Mouse (Mus musculus) bone marrow, adult 2 months (tissue): ENCODE measurements at regions not wholly inside any gene's neighbourhood (a gene's known extent, or its start where the extent isn't known, plus 50 kb on each side); places are given as distances from the start of the nearest gene placed in this dataset.

ENCODE experiments used
- H3K27ac ChIP-seq: fragments of 200-500 bp; 2 replicates; pipeline ENCODE4 v1.5.1; 2012; ENCODE audit warnings: low read depth, mild to moderate bottlenecking, control low read depth, inconsistent platforms, low read length; ENCODE audit not compliant: control insufficient read depth, poor library complexity, insufficient read depth
- H3K4me1 ChIP-seq: fragments of 200-500 bp; 2 replicates; pipeline ENCODE4 v1.6.1; 2011; ENCODE audit warnings: low read length; ENCODE audit not compliant: control insufficient read depth, insufficient read depth
- H3K4me3 ChIP-seq: fragments of 200-500 bp; replicated peaks from 2 replicates; pipeline ENCODE3; 2011; ENCODE audit warnings: mild to moderate bottlenecking, low read depth, low read length, control low read depth; ENCODE audit not compliant: control insufficient read depth
- CTCF ChIP-seq: fragments of 200-500 bp; IDR thresholded peaks from 2 replicates; pipeline ENCODE4 v1.5.1; 2011; ENCODE audit warnings: low read length, control low read depth; ENCODE audit not compliant: control insufficient read depth, insufficient read depth
- POLR2A ChIP-seq: fragments of 200-500 bp; IDR thresholded peaks from 2 replicates; pipeline ENCODE4 v1.6.1; 2011; ENCODE audit warnings: low read depth, mild to moderate bottlenecking, control low read depth, low read length, borderline replicate concordance; ENCODE audit not compliant: control insufficient read depth
- WGBS: fragments of 180-500 bp; shearing (Covaris S2); methylation state at CpG from one replicate; pipeline ENCODE4 v1.1.7; 2018; 5-methylcytosine and 5-hydroxymethylcytosine counted together

DNA sequence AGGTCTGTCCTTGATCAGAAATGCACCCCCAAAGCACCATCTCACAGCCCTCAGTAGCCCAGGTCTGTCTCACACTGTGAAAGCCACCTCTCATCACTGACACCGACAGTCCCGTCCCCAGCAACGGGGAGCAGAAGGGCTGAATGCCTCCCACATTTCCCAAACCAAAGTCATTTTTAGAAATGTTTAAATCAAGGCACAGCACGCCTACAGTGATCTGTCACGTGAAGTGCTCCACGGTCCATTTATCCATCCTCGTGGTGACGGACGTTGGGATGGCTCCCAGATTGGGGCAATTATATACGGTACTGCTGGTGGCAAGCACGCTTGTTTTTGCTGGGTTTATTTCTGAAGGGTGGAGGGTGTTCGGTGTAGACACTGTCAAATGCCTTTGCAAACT is 168.7 kb downstream of the Tshz3 start:
- H3K4me1 ChIP-seq, result no peaks in the 10 kb centered on the region
- 82% methylated on average over 12 of the region's 12 CpGs for WGBS
- H3K4me3 ChIP-seq, result no peak overlapping the region
- no peak overlapping the region for H3K27ac ChIP-seq
- TF ChIP-seq CTCF, result no peak
- TF ChIP-seq POLR2A, result no peak

DNA sequence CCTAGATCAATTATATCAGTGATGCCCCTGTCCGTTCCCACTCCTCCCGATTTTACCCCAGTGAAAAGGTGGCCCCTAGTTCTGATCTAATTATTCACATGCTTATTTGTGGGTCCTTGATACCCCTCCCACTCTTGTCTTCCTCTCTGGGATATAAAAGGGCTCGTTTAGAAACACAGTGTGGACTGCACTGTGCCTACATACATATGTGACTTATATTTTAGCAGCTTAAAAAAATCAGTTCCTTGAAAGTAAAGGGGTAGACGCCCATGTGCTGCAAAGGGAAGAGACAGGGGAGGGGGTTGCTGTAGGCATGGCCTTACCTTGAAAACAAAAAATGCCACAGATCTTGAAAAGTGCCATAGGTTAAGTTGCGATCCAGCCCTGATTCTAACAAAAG is 176.1 kb downstream of the Tshz3 start:
- Histone ChIP-seq H3K4me3 (no peak overlapping the region), H3K27ac (no peak overlapping the region), H3K4me1 (no peaks in the 10 kb centered on the region)
- 71% methylated on average over 5 of the region's 5 CpGs for WGBS
- TF ChIP-seq CTCF, result no peak
- TF ChIP-seq POLR2A, result no peak

- no peaks in the 10 kb centered on the region for H3K4me1 ChIP-seq
- no peak overlapping the region for H3K27ac ChIP-seq
- TF ChIP-seq CTCF, result no peak
- no peak for TF ChIP-seq POLR2A
- H3K4me3 ChIP-seq, result no peak overlapping the region
- 63% methylated on average over 7 of the region's 7 CpGs for WGBS
Observed at GRCm38 (mm10) chr7:36877686-36878085, 179.8 kb downstream of the Tshz3 start.

- WGBS, result 80% methylated on average over 18 of the region's 18 CpGs
- TF ChIP-seq POLR2A (no peak), CTCF (no peak)
- H3K4me3 ChIP-seq, result no peak overlapping the region
- no peaks in the 10 kb centered on the region for H3K4me1 ChIP-seq
- no peak overlapping the region for H3K27ac ChIP-seq
Observed at GRCm38 (mm10) chr7:36892776-36893500, 195.0 kb downstream of the Tshz3 start.

DNA sequence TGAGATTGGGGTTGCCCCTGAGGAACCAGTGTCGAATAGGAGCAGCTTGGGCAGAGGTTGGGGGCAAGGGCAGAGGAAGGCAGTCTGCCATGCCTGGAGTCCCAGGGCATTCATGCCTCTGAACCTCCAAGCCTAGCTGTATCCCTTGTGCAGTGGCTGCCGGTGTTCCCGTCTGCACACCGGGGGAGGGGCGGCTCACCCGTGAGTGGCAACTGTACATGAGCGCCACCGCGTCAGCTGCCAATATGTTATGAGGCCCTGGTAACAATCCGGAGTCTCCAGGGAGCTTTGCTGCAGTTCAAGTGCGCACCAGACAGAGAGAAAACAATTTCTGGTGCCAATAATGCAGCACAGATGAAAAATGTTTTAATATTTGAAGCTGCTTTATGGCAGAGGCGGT is 198.4 kb downstream of the Tshz3 start:
- WGBS, result 80% methylated on average over 12 of the region's 12 CpGs
- no peak for TF ChIP-seq CTCF
- no peak for TF ChIP-seq POLR2A
- Histone ChIP-seq H3K4me3 (no peak overlapping the region), H3K4me1 (no peaks in the 10 kb centered on the region), H3K27ac (no peak overlapping the region)

DNA sequence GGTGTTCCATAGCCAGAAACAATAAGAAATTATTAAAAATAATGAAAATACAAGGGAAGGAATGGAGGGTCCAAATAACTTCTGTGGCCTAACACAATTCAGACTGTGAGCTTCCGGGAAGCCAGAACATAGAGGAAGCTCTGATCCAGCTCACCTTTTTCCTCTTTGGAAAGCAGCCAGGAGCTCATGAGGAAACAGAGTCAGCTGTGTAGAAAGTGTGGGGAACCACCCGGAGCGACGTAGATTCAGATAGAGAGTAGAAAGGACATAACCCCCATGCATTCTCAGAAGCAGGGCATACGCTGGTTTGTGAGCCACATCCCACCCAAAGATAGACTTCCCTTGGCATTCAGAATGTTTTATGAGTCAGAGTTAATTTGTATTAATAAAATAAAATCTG is 203.6 kb downstream of the Tshz3 start:
- whole genome bisulfite sequencing, result 73% methylated on average over 5 of the region's 5 CpGs
- no peak for TF ChIP-seq POLR2A
- TF ChIP-seq CTCF, result no peak
- Histone ChIP-seq H3K4me1 (no peaks in the 10 kb centered on the region), H3K4me3 (no peak overlapping the region), H3K27ac (no peak overlapping the region)

DNA sequence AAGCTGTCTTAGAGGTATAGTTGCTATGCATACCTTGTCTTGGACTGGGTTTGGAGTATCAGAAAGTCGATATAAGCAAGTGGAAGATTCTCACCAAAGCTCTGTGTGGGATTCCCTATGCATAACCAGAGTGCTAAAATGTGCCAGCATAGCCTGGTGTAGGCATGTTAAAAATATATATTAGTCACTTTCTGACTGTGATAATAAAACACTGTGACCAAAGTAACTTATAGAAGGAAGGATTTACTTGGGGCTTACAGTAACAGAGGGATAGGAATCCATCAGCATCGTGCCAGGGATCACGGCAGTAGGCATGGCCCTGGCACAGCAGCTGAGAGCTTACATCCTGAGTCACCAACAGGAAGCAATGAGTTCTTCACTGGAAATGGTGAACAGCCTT is 215.4 kb downstream of the Tshz3 start:
- no peak for TF ChIP-seq POLR2A
- 70% methylated on average over 3 of the region's 3 CpGs for WGBS
- no peak overlapping the region for H3K27ac ChIP-seq
- H3K4me3 ChIP-seq, result no peak overlapping the region
- no peaks in the 10 kb centered on the region for H3K4me1 ChIP-seq

DNA sequence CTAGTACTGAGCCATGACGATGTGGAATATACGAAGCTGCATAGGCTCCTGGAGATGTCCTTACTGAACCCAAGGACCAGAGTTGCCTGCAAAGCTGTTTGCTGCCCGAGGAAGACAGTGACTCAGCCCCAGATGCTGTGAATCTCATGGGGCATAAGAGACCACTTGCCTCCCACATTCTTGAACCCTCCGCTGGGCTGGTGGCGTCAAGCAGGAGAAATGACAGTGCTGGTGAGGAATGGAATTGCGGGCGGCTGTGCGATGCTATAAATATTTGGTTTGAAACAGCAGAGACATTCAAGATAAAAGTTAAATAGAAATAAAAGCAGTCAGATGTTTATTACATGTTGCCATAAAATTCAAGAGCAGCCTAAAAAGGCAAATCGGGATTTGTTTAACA is 216.3 kb downstream of the Tshz3 start:
- TF ChIP-seq POLR2A, result no peak
- no peak for TF ChIP-seq CTCF
- WGBS, result 84% methylated on average over 9 of the region's 9 CpGs

GRCm38 (mm10) chr7:36915171-36915570 is 217.3 kb downstream of the Tshz3 start:
- WGBS, result 70% methylated on average over 5 of the region's 5 CpGs
- no peak overlapping the region for H3K27ac ChIP-seq
- H3K4me3 ChIP-seq, result no peak overlapping the region
- no peaks in the 10 kb centered on the region for H3K4me1 ChIP-seq
- TF ChIP-seq POLR2A (no peak), CTCF (no peak)

More for the DNA sequence above, 216.3 kb downstream of the Tshz3 start:
- Histone ChIP-seq H3K4me3 (no peak overlapping the region), H3K4me1 (no peaks in the 10 kb centered on the region), H3K27ac (no peak overlapping the region)

- WGBS, result 46% methylated on average over 9 of the region's 9 CpGs
- H3K4me3 ChIP-seq, result no peak overlapping the region
- no peak overlapping the region for H3K27ac ChIP-seq
- TF ChIP-seq CTCF, result no peak
- TF ChIP-seq POLR2A, result no peak
- no peaks in the 10 kb centered on the region for H3K4me1 ChIP-seq
Observed at GRCm38 (mm10) chr7:36917011-36917410, 219.1 kb downstream of the Tshz3 start.
